Mouse (Mus musculus) left cerebral cortex, adult 2 months (tissue): ENCODE measurements around the gene Tnpo2. TPM values are rescaled to one million over a fixed set of nuclear protein-coding genes. Genes with fewer than 3 reads are reported as not detected.

ENCODE experiments used
- DNase-seq, 2 experiments: peaks; one replicate each; pipeline ENCODE4 v3.0.0; 2021 to 2022; ENCODE audit warnings: low spot score in 2 of 2, mixed read lengths in 1 of 2; ENCODE audit errors: extremely low spot score in 1 of 2
- H3K27ac ChIP-seq: fragments of 200-600 bp; 2 replicates; pipeline ENCODE4 v1.8.1; 2022
- H3K4me3 ChIP-seq: fragments of 200-600 bp; 2 replicates; pipeline ENCODE4 v1.8.1; 2022
- CTCF ChIP-seq: fragments of 200-600 bp; IDR thresholded peaks from 2 replicates; pipeline ENCODE4 v1.8.1; 2022; ENCODE audit warnings: antibody characterized with exemption, mild to moderate bottlenecking, moderate library complexity
- intact Hi-C: fragments of 180-260 bp; cut with DNase I; formaldehyde crosslinking; loops from one replicate; pipeline ENCODE4 v1.15.1; 2025
- total RNA-seq, 2 experiments: library from RNA; stranded (reverse); gene quantifications; 2 replicates each; pipeline ENCODE4 v1.2.3; 2021

The Tnpo2 gene
- total RNA-seq, 2 experiments from 2014 or later = 146 to 163 TPM

DNA sequence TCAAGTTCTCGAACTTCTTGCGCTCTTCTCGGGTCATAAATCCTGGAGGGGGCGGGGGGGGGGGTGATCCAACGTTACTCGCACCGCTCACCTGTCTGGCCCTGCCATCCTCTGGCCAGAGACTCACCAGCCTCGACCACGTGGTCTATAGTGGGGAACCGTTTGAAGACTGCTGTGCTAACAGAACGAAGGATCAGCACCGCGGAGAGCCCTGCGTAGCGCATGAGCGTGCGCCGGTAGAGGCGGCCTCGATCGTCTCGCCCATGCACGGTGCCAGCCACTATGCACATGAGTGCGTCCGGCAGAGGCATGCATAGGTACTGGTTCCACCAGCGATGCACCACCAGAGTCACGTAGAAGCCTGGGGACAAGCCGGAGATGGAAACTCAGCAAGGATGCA lies 25.5 kb upstream of the Tnpo2 start:
- H3K4me3 ChIP-seq = no peak overlapping the region
- no peak for DNase-seq
- no peak for TF ChIP-seq CTCF
- H3K27ac ChIP-seq = no peak overlapping the region
- intact Hi-C loops = no loop called here

DNA sequence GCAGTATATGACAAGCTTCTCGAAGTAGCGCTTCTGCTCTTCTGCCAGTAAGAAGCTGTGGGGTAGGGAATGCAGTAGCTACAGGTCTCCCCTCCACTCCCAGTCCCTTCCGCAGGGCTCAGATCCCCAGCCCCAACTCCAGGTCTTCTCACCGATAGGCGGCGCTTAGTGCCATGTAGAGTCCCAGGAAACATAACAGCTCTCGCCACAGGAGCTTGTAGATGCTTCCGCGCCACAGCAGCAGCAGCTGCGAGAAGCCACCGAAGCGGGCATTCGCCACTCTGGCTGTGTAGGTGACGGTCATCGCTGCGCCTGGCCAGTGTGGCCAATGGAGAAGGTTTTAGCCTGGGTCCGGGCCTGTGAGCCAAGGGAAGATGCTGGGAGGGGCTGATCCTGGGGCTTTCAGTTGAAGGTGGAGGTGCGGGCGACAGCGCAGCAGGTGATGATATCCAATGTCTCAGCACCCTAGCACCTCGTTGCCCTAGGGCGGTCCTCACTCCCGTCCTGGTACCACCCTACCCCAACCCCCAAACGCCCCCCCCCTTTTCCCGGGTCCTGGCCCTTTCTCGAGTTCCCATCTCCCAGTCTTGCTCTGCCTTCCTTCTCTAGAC lies 23.4 kb upstream of the Tnpo2 start:
- peak; percentile 80 for TF ChIP-seq CTCF
- DNase-seq = peak; percentile 77 to 80
- intact Hi-C loops = no loop called here
- Histone ChIP-seq H3K27ac (no peak overlapping the region), H3K4me3 (peak overlapping the region; percentile 55)

DNA sequence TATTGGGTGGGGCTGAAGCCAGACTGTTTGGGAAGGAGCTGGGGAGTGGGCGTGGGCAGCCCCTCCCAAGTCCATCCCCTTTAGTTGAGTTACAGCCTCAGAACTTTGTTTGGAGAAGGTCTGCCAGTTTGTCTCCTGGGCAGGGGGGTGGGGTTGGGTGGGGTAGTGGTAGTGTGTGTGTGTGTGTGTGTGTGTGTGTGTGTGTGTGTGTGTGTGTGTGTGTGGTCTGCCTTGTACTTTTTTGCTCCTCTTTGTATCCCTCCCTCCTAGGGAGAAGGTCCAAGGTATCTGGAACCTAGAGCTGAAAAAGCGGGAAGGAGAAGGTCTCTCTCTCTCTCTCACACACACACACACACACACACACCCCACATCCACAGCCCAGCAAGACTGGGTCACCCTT lies 22.3 kb upstream of the Tnpo2 start, which contains the start of gene Best2:
TSS of gene Best2 (minus strand) at position 101 of the 400 bp plus-strand sequence.
- no peak for TF ChIP-seq CTCF
- intact Hi-C loops = no loop called here
- DNase-seq = no peak
- H3K4me3 ChIP-seq = peak within 1 kb of the TSS; percentile 55
- H3K27ac ChIP-seq = no peak within 1 kb of the TSS

DNA sequence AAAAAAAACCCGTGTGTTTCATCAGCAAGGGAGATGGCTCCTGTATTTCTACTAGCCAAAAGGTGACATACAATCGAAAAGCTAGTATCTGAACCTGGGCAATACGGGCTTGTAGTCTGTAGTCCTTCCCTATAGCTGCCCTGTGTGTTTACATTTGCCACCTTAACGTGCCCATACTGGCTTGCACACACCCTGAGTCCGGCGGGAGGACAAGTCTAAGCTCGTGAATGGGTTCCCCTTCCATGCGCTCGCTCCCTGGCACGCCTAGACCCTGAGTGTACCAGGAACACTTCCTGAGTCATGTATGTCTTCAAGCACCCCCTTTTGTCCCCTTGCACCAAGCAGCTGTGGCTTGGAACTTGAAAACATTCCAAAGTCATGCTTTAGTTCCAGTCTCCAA lies 20.0 kb upstream of the Tnpo2 start:
- DNase-seq = no peak
- H3K4me3 ChIP-seq = no peak overlapping the region
- no peak overlapping the region for H3K27ac ChIP-seq
- TF ChIP-seq CTCF = no peak
- intact Hi-C loops = no loop called here

DNA sequence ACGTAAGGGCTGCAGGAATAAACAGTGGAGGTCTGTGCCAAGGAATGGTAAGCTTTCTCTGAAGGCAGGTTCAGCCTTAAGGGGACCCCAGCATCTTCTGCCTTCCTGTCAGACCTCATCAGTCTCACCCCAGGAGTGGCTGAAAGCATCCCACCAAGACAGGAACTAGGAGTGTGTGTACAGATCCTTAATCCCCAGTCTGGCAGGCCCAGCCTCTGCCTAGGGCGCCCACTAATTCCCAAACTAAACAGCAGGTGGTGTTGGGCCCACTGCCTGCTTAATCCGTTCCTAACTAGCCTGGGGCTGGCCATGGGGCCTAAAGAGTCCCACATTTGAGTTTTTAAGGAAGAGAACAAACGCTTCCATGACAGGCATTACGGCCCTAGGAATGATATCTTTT lies 19.5 kb upstream of the Tnpo2 start:
- Histone ChIP-seq H3K27ac (no peak overlapping the region), H3K4me3 (no peak overlapping the region)
- no peak for TF ChIP-seq CTCF
- DNase-seq = no peak
- intact Hi-C loops = no loop called here

DNA sequence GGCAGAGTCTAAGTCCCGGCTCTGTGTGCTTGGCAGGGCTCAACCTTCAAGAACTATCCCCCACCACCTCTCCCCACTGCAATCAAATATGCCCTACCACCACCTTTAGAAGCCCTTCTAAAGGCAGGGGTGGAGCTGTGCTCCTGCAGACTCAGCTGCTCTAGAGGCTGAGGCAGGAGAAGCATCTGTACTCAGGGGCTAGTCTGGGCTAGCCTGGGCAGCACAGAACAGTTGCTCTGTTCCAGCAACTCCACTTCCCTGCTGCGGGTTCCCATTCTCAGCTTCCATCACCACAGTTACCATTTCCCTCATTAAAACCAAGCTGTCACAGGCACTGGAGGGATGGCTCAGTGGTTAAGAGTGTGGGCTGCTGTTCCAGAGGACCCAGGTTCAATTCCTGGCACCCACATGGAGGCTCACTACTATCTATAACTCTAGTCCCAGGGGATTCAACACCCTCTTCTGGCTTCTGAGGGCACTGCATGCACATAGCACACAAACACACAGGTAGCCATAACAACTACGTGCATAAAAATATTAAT lies 15.1 kb upstream of the Tnpo2 start:
- H3K4me3 ChIP-seq = no peak overlapping the region
- intact Hi-C loops = no loop called here
- DNase-seq = no peak
- no peak; the same call in 1 of the 2 replicates for TF ChIP-seq CTCF
- H3K27ac ChIP-seq = no peak overlapping the region

DNA sequence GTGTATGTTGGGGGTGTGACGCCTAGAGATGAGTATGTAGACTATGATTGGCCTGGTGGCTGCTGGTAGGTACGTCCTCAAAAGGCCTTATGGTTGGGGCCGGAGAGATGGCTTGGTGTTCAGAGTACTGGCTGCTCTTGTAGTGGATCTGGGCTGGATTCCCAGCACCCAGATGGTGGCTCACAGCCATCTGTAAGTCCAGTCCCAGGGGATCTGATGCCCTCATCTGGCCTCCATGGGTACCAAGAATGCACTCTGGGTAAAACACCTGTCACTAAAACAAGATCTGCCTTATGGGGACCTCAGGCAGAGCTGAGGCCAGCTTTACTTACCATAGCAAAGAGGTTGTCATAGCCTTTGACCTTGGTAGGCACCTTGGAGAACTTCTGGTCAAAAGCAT lies 12.9 kb upstream of the Tnpo2 start:
- H3K27ac ChIP-seq = no peak overlapping the region
- intact Hi-C loops = no loop called here
- DNase-seq = no peak
- no peak for TF ChIP-seq CTCF
- peak overlapping the region; percentile 69; the same call in 1 of the 2 replicates for H3K4me3 ChIP-seq

DNA sequence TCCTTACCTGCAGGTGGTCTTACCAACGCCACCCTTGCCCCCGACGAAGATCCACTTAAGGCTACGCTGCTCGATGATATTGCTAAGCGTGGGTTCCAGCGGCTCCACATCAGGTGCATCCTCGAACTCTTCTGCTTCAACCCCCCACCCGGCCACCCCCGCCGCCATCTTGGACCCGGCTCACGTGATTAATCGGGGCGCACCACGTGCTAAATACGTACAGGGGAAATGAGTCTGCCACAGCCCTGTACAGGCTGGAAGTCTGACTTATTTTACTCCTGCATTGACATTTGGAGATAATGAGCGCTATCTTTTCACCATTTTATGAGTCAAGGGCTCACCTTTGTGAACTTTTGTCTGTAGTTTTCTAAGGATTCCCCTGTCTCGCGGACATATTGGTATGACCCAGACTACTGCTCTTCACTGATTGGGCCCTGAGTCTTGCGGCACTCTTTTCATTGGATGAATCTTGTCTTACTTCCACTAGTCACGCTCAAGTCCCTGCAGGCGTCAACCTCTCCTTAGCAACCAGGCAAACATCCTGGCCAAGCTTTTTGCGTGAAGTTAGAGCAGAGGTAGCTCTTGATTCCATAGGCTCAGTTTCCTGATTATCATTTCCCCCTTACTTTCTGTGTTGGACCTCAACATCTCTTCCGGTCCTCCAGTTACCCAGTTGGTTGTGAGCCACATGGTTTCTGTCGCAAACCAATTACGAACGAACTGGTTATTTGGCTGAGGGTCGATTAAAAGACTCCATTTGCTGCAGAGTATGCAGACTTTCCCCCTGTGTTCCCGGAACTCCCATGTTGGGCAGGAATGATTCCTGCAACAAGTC lies 11.4 kb upstream of the Tnpo2 start, which contains the start of gene Asna1:
TSS of gene Asna1 (minus strand) at position 184 of the 835 bp plus-strand sequence.
- H3K27ac ChIP-seq = peak within 1 kb of the TSS; percentile 98
- intact Hi-C loops = loop anchor here (5.0 kb wide), 2 partner anchors 47 to 48 kb away; partner anchors contain the start of genes Dhps and Junb
- H3K4me3 ChIP-seq = peak within 1 kb of the TSS; percentile 69
- no peak for TF ChIP-seq CTCF
- DNase-seq = peak; percentile 77 to 81

DNA sequence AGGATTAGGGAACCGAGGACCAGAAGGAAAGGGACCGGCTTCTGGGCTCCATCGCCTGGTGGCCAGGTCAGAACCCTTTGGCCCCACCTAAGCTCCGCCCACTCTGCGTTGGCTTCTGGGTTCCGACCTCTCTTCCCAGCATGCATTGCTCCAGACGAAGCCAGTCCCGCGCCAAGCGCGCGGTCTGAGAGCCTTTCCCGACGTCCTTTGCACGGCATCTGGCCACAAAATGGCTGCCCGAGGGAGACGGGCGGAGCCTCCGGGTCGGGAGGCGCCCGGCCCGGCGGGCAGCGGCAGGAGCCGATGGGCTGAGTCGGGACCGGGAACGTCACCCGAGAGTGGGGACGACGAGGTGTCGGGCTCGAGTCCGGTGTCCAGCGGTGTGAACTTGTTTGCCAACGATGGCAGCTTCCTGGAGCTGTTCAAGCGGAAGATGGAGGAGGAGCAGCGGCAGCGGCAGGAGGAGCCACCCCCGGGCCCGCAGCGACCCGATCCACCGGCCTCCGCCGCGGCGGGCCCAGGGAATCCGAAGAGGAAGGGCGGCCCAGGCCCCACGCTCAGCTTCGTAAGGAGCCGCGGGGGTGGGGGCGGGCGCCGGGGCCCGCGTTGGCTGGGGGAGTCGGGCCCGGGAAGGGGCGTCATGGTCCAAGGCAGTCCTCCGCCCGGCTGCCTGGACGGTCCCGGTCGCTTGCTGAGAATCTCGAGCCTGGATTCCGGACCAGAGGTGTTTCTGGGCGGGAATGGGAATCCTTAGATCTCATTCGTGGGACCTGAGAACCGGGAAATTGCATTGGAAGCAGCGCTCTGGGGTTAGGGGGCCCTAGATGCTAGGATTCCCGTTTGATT lies 9.8 kb upstream of the Tnpo2 start, which contains the start of gene Trir:
TSS of gene Trir (plus strand) at position 154 of the 846 bp plus-strand sequence.
- intact Hi-C loops = loop anchor here (5.0 kb wide), 2 partner anchors 45 to 50 kb away; partner anchors contain the start of genes Dhps and Junb
- TF ChIP-seq CTCF = peak; percentile 2; the same call in 1 of the 2 replicates
- peak within 1 kb of the TSS; percentile 98 for H3K27ac ChIP-seq
- DNase-seq = peak; percentile 95 to 96
- H3K4me3 ChIP-seq = peak within 1 kb of the TSS; percentile 93

DNA sequence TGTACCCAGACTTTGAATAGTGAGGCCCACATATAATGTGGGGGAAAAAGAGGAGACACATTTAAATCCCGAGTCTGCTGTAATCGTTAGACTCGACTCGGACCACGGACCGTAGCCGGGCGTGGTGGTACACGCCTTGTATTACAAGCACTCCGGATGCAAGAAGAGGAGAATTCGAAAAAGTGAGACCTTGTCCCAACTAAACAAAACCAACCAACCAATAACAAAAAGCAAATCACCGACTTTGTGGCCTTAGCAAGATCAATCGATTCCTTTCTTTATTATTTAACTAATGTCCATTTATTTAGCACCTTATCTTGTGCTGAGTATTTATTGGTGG lies 9.2 kb upstream of the Tnpo2 start:
- Histone ChIP-seq H3K4me3 (peak overlapping the region; percentile 93), H3K27ac (peak overlapping the region; percentile 98)
- no peak for TF ChIP-seq CTCF
- DNase-seq = no peak
- intact Hi-C loops = loop anchor here (5.0 kb wide), 2 partner anchors 45 to 50 kb away; partner anchors contain the start of genes Dhps and Junb

DNA sequence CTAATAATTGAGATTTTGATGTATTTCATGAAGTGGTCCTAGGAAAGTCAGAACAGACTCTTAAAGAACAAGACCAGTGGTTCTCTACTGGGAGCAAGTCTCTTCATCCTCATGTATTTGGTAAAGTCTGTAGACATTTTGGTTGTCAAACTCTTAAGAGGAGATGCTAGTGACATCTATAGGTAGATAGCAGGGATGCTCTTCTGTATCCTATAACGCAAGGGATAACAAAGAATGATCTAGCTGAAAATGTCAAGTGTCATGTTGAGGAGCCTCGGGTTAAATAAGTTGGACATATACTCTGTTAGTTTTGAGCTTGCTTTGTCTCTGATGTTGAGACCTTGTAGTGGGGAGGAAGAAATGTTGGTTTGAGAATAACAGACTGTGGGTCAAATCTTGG lies 8.8 kb upstream of the Tnpo2 start:
- no peak for DNase-seq
- intact Hi-C loops = loop anchor here (5.0 kb wide), 2 partner anchors 44 to 51 kb away; partner anchors contain the start of genes Dhps and Junb
- H3K27ac ChIP-seq = peak overlapping the region; percentile 98; the same call in 1 of the 2 replicates
- H3K4me3 ChIP-seq = peak overlapping the region; percentile 93
- TF ChIP-seq CTCF = peak; percentile 30
